Mouse (Mus musculus): ENCODE data around the gene Caps2.
"Not testable (repeated sequence)": the region's sequence is repeated elsewhere in the genome, so short reads cannot be mapped to it uniquely, and the experiment has no call there.

Caps2 gene

GRCm38 (mm10) chr10:112163168-112163766 lies at the start of gene Caps2:
Gene Caps2, plus strand, starts transcription at chr10:112163621.
- ChIA-PET POLR2A (interaction anchor here in 1 of 4 experiments (0.7 kb wide), 1 partner anchor 659 kb away, joined by 3 read pairs; no protein-coding TSS in a partner anchor), CTCF (no interaction called here)

GRCm38 (mm10) chr10:112125090-112125489 lies 38.3 kb upstream of the Caps2 start:
- POLR2A ChIA-PET, CTCF ChIA-PET: not testable (repeated sequence)

GRCm38 (mm10) chr10:112127682-112128230 lies 35.7 kb upstream of the Caps2 start:
- POLR2A ChIA-PET, CTCF ChIA-PET: not testable (repeated sequence)

- POLR2A ChIA-PET: no interaction called here
- CTCF ChIA-PET: no interaction called here
Observed at GRCm38 (mm10) chr10:112132194-112132593, 31.2 kb upstream of the Caps2 start.

- POLR2A ChIA-PET: no interaction called here
- CTCF ChIA-PET: interaction anchor here in 1 of 4 experiments (0.8 to 1.0 kb wide), 2 partner anchors 12 to 22 kb away, joined by 3 to 4 read pairs; partner anchors contain the start of gene Glipr1l3
Observed at GRCm38 (mm10) chr10:112138050-112138870, 25.2 kb upstream of the Caps2 start.

GRCm38 (mm10) chr10:112138871-112139430 lies 24.5 kb upstream of the Caps2 start:
- ChIA-PET POLR2A (interaction anchor here in 1 of 4 experiments (0.8 kb wide), 1 partner anchor 746 kb away, joined by 3 read pairs; no protein-coding TSS in a partner anchor), CTCF (interaction anchor here in 1 of 4 experiments (0.8 to 1.0 kb wide), 2 partner anchors 13 to 21 kb away, joined by 3 to 4 read pairs; partner anchors contain the start of gene Glipr1l3)

DNA sequence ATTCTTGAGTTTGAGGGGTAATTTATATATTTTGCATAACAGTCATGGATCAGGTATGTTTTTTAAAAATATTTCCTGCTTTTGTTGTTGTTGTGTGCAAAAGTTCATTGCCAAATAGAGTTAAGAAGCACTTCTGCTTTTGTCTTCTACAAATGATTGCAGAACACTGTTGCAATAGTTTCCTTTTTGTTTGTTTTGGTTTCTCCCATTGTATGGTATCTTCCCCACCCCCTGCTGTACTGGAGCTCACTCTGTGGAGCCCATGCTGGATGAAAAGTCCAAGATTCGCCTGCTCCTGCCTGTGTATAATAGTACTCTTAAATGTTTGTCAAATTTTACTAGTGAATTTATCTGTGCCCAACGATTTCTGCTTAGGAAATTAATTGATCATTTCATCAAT lies 23.6 kb upstream of the Caps2 start:
- POLR2A ChIA-PET: no interaction called here
- CTCF ChIA-PET: no interaction called here

DNA sequence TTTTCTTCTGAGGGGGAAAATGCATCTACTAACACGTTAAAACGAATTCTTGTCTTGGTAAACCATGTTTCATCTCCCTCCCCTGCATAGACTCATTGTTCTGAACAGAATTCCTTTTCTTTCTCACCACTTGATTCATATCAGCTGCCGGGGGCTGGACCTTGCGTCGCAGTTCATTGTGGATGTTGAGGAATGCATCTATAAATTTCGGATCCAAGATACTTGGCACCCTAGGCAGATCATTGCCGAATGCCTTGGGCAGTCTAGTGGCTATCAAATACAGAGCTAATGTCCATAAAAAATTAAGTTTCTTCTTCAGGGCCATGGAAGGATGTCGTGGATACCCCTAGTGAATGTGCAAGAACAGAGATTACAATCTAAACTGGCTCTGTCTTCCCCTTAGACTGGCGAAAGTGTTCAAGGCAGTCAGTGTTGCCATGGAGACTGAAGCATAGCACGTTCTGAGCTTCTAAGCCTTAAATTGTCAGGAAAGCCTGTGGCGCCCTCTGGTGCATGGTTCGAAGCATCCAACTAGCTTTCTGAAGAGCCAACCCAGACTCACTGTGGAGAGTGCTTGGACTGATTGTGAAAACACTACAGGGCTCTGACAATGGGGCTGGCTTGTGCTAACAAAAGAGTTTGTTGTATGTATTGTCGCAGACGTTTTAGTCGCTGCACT lies 3.4 kb upstream of the Caps2 start, which contains the start of gene Glipr1l3:
Gene Glipr1l3, minus strand, starts transcription at position 446 of the 679 bp plus-strand sequence.
- ChIA-PET CTCF (interaction anchor here (0.6 to 1.1 kb wide), 9 partner anchors 22 to 934 kb away, joined by 3 to 10 read pairs (median 4); partner anchors contain the start of genes Glipr1l1 (in 3 of the 4) and Phlda1 (in 1 of the 4)), POLR2A (interaction anchor here in 1 of 4 experiments (0.6 kb wide), 1 partner anchor 824 kb away, joined by 4 read pairs; no protein-coding TSS in a partner anchor)

DNA sequence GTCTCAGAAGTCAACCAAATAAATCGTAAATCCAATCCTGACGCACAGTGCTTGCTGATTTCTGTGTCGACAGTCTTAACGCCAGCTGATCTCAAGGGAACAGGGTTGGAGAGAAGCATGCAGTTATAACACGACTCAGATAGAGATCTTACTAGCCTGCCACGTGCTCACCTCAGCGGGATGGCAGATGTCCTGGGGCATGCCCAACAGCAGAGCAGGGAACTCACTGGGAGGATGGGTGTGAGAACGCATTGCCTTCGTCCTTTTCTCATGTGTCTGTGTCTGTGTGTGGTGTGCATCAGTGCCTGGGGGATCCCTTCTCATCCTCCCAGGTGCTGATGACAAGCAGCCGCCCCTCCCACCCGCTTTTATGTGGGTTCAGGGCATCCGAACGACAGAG lies 13.6 kb downstream of the Caps2 start:
- CTCF ChIA-PET, POLR2A ChIA-PET: not testable (repeated sequence)

DNA sequence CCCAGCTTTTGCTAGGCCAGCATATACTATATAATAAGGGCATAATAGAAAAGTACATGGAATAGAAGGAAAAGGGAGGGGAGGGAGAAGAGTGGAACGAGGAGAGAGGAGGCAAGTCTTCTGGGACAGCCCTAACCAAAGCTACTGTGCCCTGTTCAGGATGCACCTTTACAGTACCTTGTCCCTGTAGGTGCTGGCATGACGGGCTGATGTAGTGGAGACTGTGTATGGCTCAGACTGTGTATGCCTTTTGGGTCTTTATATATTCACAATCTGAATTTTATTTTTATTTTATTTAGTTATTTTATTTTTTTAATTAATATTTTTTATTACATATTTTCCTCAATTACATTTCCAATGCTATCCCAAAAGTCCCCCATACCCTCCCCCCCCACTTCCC lies 30.5 kb downstream of the Caps2 start:
- POLR2A ChIA-PET, CTCF ChIA-PET: not testable (repeated sequence)

GRCm38 (mm10) chr10:112203463-112203862 lies 40.0 kb downstream of the Caps2 start:
- ChIA-PET POLR2A (no interaction called here), CTCF (no interaction called here)

DNA sequence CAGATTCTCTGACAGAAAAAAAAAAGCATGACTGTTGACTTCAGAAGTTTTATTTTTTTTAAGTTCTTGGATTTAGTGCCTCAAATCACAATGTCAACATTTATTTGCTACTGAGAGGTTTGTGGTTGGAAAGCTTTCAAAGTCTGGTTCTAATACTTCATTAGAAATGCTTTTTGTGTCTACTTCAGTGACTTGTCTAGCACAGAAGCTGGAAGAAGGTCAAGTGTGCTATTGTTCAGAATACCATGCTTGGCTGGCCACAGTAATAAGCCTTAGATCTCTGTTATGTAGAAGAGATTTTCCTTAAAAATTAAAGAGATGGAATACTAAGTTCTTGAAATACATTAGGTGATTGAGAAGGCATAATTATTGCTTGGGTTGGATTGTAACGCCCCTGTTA lies 63.7 kb downstream of the Caps2 start:
- POLR2A ChIA-PET: no interaction called here
- CTCF ChIA-PET: no interaction called here

DNA sequence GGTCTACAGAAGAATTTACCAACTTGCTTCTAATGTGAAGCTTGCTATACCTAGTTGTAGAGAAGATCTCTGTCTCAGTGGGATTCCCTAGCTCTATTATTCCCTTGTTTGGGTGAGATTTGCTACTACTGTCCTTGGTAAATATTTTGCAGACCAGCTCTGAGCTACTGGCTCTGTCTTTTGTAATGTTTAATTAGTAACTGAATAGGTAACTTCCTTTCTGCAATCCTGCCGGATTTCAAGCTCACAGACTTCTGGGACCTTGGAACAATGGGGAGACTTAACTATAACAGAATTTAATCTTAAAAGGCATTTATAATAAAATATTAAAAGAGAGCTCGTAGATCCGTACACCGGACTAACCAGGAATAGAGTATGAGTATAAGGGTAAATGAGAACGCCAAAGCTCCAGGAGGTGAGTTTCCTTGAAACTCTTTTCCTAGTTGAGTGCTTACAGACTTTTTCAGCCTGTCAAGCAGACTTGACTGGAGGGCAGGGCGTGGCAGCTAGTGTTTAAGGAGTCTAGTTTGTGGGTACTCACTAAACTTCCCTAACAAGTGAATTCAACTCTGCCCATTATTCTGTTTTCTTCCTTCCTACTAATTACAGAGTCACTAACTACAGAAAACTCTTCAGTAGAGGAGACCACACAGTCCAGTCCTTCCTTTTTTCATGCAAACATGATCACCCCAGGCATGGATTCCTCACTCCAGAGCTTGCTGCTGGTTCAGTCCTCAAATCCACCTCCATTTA lies 65.8 kb downstream of the Caps2 start:
- CTCF ChIA-PET: not testable (repeated sequence)
- POLR2A ChIA-PET: interaction anchor here in 3 of 4 experiments (0.6 to 1.0 kb wide), 4 partner anchors 35 to 807 kb away, joined by 3 to 4 read pairs (median 4); no protein-coding TSS in a partner anchor

DNA sequence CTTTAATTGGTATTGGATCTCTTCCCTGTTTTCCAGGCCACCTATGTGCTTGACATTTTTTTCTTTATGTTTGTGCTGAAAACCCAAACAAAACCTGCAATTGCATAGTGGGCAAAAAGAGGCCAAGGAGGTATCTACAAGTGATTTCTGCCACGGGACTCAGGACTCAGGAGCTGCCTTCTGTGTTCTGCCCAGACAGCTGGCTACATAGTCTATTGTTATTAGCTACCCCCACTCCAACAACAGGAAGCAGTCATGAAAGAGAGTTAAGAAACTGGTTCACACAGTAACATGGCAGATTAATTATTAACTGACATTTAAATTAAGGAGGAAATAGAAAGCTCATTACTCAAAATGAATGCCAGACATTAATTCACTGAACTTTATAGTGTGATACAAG lies 69.3 kb downstream of the Caps2 start:
- POLR2A ChIA-PET: not testable (repeated sequence)

GRCm38 (mm10) chr10:112235396-112235940 lies 72.0 kb downstream of the Caps2 start:
- POLR2A ChIA-PET, CTCF ChIA-PET: not testable (repeated sequence)

More for the DNA sequence above, 69.3 kb downstream of the Caps2 start:
- CTCF ChIA-PET: not testable (repeated sequence)

DNA sequence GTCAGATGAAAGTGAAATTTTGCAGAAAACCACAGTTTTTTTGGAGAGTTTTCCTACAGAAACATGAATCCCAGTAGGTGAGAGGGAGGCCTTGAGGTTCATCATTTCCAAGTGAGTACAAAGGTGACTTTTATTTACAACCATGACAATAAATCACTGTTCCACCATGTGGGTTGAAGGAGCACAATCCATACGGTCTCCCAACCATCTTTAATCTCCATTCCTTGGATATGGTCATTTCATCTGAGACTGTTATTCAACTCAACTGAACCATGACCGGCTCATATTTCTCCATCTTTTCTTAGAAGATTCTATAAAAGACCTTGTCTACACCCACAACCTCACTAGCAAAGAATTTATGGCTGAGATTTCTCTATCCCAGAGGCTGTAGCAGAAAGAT lies 84.9 kb downstream of the Caps2 start:
- CTCF ChIA-PET: no interaction called here
- POLR2A ChIA-PET: no interaction called here

DNA sequence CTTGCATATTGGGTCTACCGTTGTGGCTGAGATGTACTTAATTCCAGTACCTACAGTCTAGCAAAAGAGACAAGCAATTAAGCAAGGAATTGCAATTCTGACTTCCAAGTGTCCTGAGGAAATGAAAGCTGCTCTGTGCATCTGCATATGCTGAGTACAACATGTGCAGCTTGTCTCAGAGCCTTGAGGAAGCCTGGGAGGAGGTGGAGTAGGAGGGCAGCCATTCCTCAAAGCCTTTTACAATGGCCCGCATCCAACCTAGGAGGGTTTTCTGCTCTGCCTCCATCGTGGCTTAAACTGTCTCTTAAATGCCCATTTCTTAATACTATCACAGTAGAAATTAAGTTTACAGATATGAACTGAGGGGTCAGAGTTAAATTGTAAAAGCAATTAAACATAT lies 100.0 kb downstream of the Caps2 start:
- POLR2A ChIA-PET: interaction anchor here in 1 of 4 experiments (1.6 kb wide), 1 partner anchor 34 kb away, joined by 3 read pairs; no protein-coding TSS in a partner anchor
- CTCF ChIA-PET: no interaction called here
